Mouse (Mus musculus): Measurements from ENCODE around the gene Ints14.

DNA sequence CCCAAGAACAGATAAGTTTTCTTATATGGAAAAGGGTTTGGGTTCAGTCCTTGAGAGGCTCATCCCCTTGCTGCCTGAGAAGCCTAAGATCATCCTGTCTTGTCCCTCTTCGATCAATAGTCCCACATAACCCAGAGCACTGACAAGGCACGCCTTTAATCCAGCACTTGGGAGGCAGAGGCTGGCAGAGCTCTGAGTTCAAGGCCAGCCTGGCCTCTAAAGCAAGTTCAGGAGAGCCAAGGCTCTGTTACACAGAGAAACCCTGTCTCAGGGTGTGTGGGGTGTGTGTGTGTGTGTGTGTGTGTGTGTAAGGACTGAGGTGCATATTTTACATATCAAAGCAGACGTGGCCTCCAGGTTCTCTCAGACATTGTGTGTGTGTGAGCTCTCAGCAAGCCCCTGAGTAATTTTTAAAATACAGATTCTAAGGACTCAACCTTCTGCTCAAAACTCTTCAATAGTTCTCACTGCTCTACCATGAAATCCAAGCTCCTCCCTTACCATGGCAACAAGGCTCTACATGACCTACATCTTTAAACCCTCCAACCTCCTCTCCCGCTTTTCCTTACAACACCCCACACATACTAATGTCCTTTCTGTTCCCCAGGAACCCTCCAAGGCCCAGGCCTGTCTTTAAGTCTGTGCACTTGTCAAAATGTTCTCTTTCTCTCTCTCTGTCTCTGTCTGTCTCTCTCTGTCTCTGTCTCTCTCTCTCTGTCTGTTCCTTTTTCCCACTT is 55.7 kb downstream of the Ints14 start:
- TF ChIP-seq POLR2A (IDR thresholded peaks at IDR 0.05; ENCODE audit: low read depth, low read length) (no peak), CTCF (conservative IDR thresholded peaks at IDR 0.05; ENCODE audit: insufficient read depth, insufficient read length, low read depth, low read length) (no peak)
